Mouse (Mus musculus): ENCODE measurements around the gene Kxd1.

DNA sequence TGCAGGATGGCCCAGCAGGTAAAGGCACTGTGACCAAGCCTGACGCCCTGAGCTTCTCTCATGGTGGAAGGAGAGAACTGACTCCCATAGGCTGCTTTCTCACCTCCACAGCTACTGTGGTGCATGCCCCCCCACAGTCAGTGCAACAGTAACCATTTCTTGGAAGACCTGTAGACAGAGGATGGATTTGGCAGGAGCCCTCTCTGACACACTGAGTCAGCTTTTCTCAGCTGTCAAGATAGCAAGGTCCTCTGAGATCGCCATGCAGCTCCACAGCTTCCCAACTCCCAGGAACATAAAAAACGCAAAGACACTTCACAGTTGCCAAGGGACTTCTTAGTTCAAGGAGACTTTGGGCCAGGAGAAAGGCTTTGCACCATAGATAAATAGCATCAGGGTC is 69.3 kb downstream of the Kxd1 start:
- no peak for TF ChIP-seq CTCF (conservative IDR thresholded peaks at IDR 0.05; ENCODE audit: low read length)
- TF ChIP-seq POU5F1 (IDR thresholded peaks at IDR 0.05; ENCODE audit: borderline replicate concordance, low read length) = no peak
- TF ChIP-seq NANOG (IDR thresholded peaks at IDR 0.05; ENCODE audit: borderline replicate concordance, low read length) = no peak
